Mouse (Mus musculus): ENCODE data around the gene Kdelc1.

The Kdelc1 gene

DNA sequence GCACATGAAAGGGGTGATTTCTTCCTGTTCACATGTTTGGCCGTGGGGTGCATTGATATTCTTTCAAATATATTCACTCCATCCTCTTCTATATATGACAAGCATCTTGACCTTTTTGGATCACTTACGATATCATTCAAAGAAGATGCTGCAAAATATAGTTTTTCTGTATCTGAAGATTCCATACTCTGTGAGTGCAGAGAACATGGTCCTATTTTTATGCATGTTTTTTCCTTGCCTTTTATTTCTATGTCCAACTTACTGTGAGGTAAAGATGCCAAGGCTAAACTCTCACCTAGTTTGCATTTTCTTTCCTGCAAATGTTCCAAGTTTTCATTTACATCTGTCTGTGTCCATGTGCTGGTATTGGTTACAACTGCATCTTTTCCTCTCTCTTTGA, 56.8 kb downstream of the Kdelc1 start, which contains the start of gene Gm8251:
Gene Gm8251 (minus strand): TSS at position 101 of the 400 bp plus-strand sequence.
- no peak for DNase-seq

DNA sequence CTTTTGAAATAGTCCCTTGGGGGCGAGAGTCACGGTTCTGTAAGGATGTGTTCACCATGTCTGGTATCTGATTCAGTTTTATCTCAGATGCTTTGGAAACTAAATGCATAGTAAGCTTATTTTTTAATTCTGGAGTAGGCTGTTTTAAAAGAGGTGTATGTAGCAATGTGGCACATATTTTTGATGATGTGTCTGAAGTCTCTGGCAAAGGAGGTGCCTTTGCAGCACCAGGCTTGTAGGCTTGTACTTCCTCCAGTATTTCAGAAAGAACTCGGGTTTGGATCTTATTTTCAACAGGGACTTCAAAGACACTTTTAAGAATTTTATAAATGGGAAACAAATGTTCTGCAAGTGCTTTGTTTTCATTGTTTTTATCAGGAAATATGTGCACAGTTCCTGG, 60.8 kb downstream of the Kdelc1 start:
- no peak for DNase-seq

Data from lung, adult 18-20 months (tissue).